Mouse (Mus musculus) liver, postnatal 0 days (tissue): ENCODE results near the gene Kcnn1. TPM values are rescaled to one million over a fixed set of nuclear protein-coding genes. Genes with fewer than 3 reads are reported as not detected.

ENCODE experiments used
- ATAC-seq: fragments of 200-750 bp; cut with Nextera tagmentation; 2 replicates; pipeline ENCODE4 v1.8.0; 2017; ENCODE audit warnings: mild to moderate bottlenecking, moderate library complexity
- DNase-seq: peaks from one replicate; pipeline ENCODE4 v3.0.0-alpha.2; 2016
- H3K27ac ChIP-seq: fragments of 300-500 bp; sonication (generic); 2 replicates; pipeline ENCODE4 v1.5.1; 2014; ENCODE audit warnings: antibody characterized with exemption, moderate library complexity, mild to moderate bottlenecking, low read depth
- H3K27me3 ChIP-seq: fragments of 300-500 bp; sonication (generic); 2 replicates; pipeline ENCODE4 v1.6.1; 2014; ENCODE audit warnings: low read length, control low read depth, mixed read lengths; ENCODE audit not compliant: insufficient read depth
- H3K36me3 ChIP-seq: fragments of 300-500 bp; sonication (generic); replicated peaks from 2 replicates; pipeline ENCODE4 v1.6.1; 2014; ENCODE audit warnings: mild to moderate bottlenecking, control low read depth, low read length, moderate library complexity, mixed read lengths; ENCODE audit not compliant: insufficient read depth
- H3K4me1 ChIP-seq: fragments of 300-500 bp; sonication (generic); 2 replicates; pipeline ENCODE4 v1.6.1; 2014; ENCODE audit warnings: antibody characterized with exemption, mild to moderate bottlenecking, control low read depth; ENCODE audit not compliant: insufficient read depth
- H3K4me2 ChIP-seq: fragments of 300-500 bp; sonication (generic); 2 replicates; pipeline ENCODE4 v1.6.1; 2014; ENCODE audit warnings: low read depth, mild to moderate bottlenecking, low read length, moderate library complexity, mixed read lengths
- H3K4me3 ChIP-seq: fragments of 300-500 bp; sonication (generic); 2 replicates; pipeline ENCODE4 v1.5.1; 2014; ENCODE audit warnings: low read depth, low read length
- H3K9ac ChIP-seq: fragments of 300-500 bp; sonication (generic); replicated peaks from 2 replicates; pipeline ENCODE4 v1.6.1; 2014; ENCODE audit warnings: mild to moderate bottlenecking, moderate library complexity
- H3K9me3 ChIP-seq: fragments of 300-500 bp; sonication (generic); 2 replicates; pipeline ENCODE4 v1.6.1; 2016; ENCODE audit warnings: mild to moderate bottlenecking, control low read depth, low read length, mixed read lengths
- CTCF ChIP-seq: sonication (generic); IDR thresholded peaks from 2 replicates; pipeline ENCODE4 v1.5.1; 2016; ENCODE audit warnings: antibody characterized with exemption, low read depth
- EP300 ChIP-seq: IDR thresholded peaks from 2 replicates; pipeline ENCODE4 v1.6.1; 2016; ENCODE audit warnings: antibody characterized with exemption, low read depth, mild to moderate bottlenecking
- WGBS: fragments of 180-500 bp; shearing (Covaris S2); extraction: QIAGEN DNeasy Blood & Tissue Kit; methylation state at CpG from one replicate; pipeline ENCODE4 v1.1.7; 2014; ENCODE audit not compliant: insufficient replicate concordance; 5-methylcytosine and 5-hydroxymethylcytosine counted together
- microRNA-seq: library from miRNA; unstranded; fragments of <30 nt; microRNA quantifications from one replicate; pipeline ENCODE4, GENCODE M21; 2016
- polyA plus RNA-seq: library from polyadenylated mRNA; unstranded; fragments of >200 nt; fragmentation: Nextera tagmentation; extraction: Ambion mirVana; gene quantifications from 2 replicates; pipeline ENCODE4 v1.2.1, GENCODE M21; 2015

The Kcnn1 gene
- polyA plus RNA-seq, 1 experiment from 2014 or later = 0.19 TPM

GRCm38 (mm10) chr8:70797081-70798070, 65.7 kb downstream of the Kcnn1 start:
- Histone ChIP-seq H3K4me1 (peaks cover 61% of the 10 kb centered on the region), H3K36me3 (0 out of 2 replicates have a peak, but pooled peaks cover 4% of the 10 kb centered on the region), H3K9ac (peak overlapping the region; percentile 56), H3K27me3 (peaks cover 12% of the 10 kb centered on the region), H3K4me3 (peak overlapping the region; percentile 62), H3K4me2 (peak overlapping the region; percentile 93), H3K9me3 (no peaks in the 10 kb centered on the region), H3K27ac (peak overlapping the region; percentile 92)
- no peak for TF ChIP-seq EP300
- TF ChIP-seq CTCF = no peak
- DNase-seq = peak; percentile 93
- ATAC-seq = peak; percentile 80
- under 1% methylated on average over 52 of the region's 57 CpGs for WGBS

- ATAC-seq = no peak
These were observed 66.5 kb downstream of the Kcnn1 start for GRCm38 (mm10) chr8:70796403-70797080.

GRCm38 (mm10) chr8:70795370-70795769, 67.7 kb downstream of the Kcnn1 start:
- Histone ChIP-seq H3K27ac (no peak overlapping the region), H3K9ac (no peak overlapping the region), H3K27me3 (peaks cover 12% of the 10 kb centered on the region), H3K4me1 (peaks cover 64% of the 10 kb centered on the region), H3K4me3 (peak overlapping the region; percentile 62; the same call in 1 of the 2 replicates), H3K4me2 (peak overlapping the region; percentile 93), H3K9me3 (no peaks in the 10 kb centered on the region), H3K36me3 (0 out of 2 replicates have a peak, but pooled peaks cover 4% of the 10 kb centered on the region)
- 84% methylated on average over 2 of the region's 2 CpGs for WGBS
- DNase-seq (no peak), ATAC-seq (no peak)
- no peak for TF ChIP-seq EP300
- TF ChIP-seq CTCF = peak; percentile 40; the same call in 1 of the 2 replicates

More at GRCm38 (mm10) chr8:70796403-70797080, 66.5 kb downstream of the Kcnn1 start:
- DNase-seq = peak; percentile 97
- Histone ChIP-seq H3K27ac (peak overlapping the region; percentile 58; the same call in 1 of the 2 replicates), H3K4me2 (peak overlapping the region; percentile 93), H3K4me1 (peaks cover 61% of the 10 kb centered on the region), H3K36me3 (0 out of 2 replicates have a peak, but pooled peaks cover 4% of the 10 kb centered on the region), H3K4me3 (peak overlapping the region; percentile 62), H3K9ac (peak overlapping the region; percentile 74), H3K27me3 (peaks cover 12% of the 10 kb centered on the region), H3K9me3 (no peaks in the 10 kb centered on the region)
- TF ChIP-seq EP300 (no peak), CTCF (no peak)
- WGBS = 6% methylated on average over 42 of the region's 54 CpGs

- H3K9me3 ChIP-seq = no peaks in the 10 kb centered on the region
- no peak overlapping the region for H3K4me2 ChIP-seq
- DNase-seq = no peak
- H3K4me1 ChIP-seq = peaks cover 62% of the 10 kb centered on the region
- no peak overlapping the region; the same call in 1 of the 2 replicates for H3K9ac ChIP-seq
- no peak overlapping the region for H3K4me3 ChIP-seq
- peaks cover 8% of the 10 kb centered on the region for H3K36me3 ChIP-seq
- no peak for ATAC-seq
- H3K27me3 ChIP-seq = peaks cover 6% of the 10 kb centered on the region; the same call in 1 of the 2 replicates
- no peak for TF ChIP-seq CTCF
- TF ChIP-seq EP300 = no peak
- WGBS = 67% methylated on average over 2 of the region's 2 CpGs
- no peak overlapping the region for H3K27ac ChIP-seq
These were observed 68.8 kb downstream of the Kcnn1 start for GRCm38 (mm10) chr8:70794215-70794614.

GRCm38 (mm10) chr8:70792700-70793099, 70.4 kb downstream of the Kcnn1 start:
- Histone ChIP-seq H3K4me3 (peak overlapping the region; percentile 56), H3K9ac (peak overlapping the region; percentile 77; the same call in 1 of the 2 replicates), H3K9me3 (no peaks in the 10 kb centered on the region), H3K27me3 (no peaks in the 10 kb centered on the region), H3K4me2 (peak overlapping the region; percentile 85), H3K27ac (0 out of 2 replicates have a peak overlapping the region, but pooled peaks have one; percentile 49), H3K36me3 (peaks cover 23% of the 10 kb centered on the region), H3K4me1 (peaks cover 55% of the 10 kb centered on the region)
- DNase-seq = peak; percentile 79
- TF ChIP-seq EP300 (no peak), CTCF (no peak)
- ATAC-seq = peak; percentile 2
- WGBS = under 1% methylated on average over 20 of the region's 20 CpGs

Small RNA genes lying within 50 kb of the gene (microRNA-seq; reads per million reads assigned to microRNA genes)
- gene Mir7067 (1.6 reads per million), gene Mir7240 (6.5 reads per million, percentile 12 among the genes with 10 or more reads in this experiment)

Other genes with a start within 250 kb of the Kcnn1 start
- 9.8 and 10.4 TPM in 2 replicates for gene Lrrc25, start 247.1 kb downstream of the Kcnn1 start, polyA plus RNA-seq
- 2.1 and 2.3 TPM in 2 replicates for gene Gdf15, start 230.8 kb downstream of the Kcnn1 start, polyA plus RNA-seq
- 31.0 and 32.2 TPM in 2 replicates for gene Pgpep1, start 202.9 kb downstream of the Kcnn1 start, polyA plus RNA-seq
- gene Lsm4, start 190.0 kb downstream of the Kcnn1 start, polyA plus RNA-seq = 98.5 and 103 TPM in 2 replicates
- 19.6 and 38.4 TPM in 2 replicates for gene Jund, start 164.3 kb downstream of the Kcnn1 start, polyA plus RNA-seq
- 0.02 TPM in 1 of 2 replicates, not detected in the other for gene Iqcn, start 159.8 kb downstream of the Kcnn1 start, polyA plus RNA-seq
- gene Gm3336, start 144.7 kb downstream of the Kcnn1 start, polyA plus RNA-seq = 0.22 and 0.25 TPM in 2 replicates
- 1.6 and 1.8 TPM in 2 replicates for gene Pde4c, start 139.5 kb downstream of the Kcnn1 start, polyA plus RNA-seq
- gene Rab3a, start 108.6 kb downstream of the Kcnn1 start, polyA plus RNA-seq = 3.2 and 3.3 TPM in 2 replicates
- gene Mpv17l2, start 102.3 kb downstream of the Kcnn1 start, polyA plus RNA-seq = 36.3 and 39.9 TPM in 2 replicates
- 8.9 and 9.0 TPM in 2 replicates for gene Pik3r2, start 86.5 kb downstream of the Kcnn1 start, polyA plus RNA-seq
- gene Mast3, start 58.2 kb downstream of the Kcnn1 start, polyA plus RNA-seq = 5.2 and 6.0 TPM in 2 replicates
- 0.19 and 0.25 TPM in 2 replicates for gene Il12rb1, start 54.8 kb downstream of the Kcnn1 start, polyA plus RNA-seq
- 6.1 and 6.2 TPM in 2 replicates for gene Arrdc2, start 23.5 kb downstream of the Kcnn1 start, polyA plus RNA-seq
- 34.3 and 37.9 TPM in 2 replicates for gene Ccdc124, start 10.7 kb upstream of the Kcnn1 start, polyA plus RNA-seq
- gene Slc5a5, start 29.5 kb upstream of the Kcnn1 start, polyA plus RNA-seq = not detected in 2 replicates
- 2,490 and 2,569 TPM in 2 replicates for gene Rpl18a, start 34.2 kb upstream of the Kcnn1 start, polyA plus RNA-seq
- gene Map1s, start 42.7 kb upstream of the Kcnn1 start, polyA plus RNA-seq = 8.3 and 8.7 TPM in 2 replicates